Mouse (Mus musculus) C2C12 (cell line): Measurements from ENCODE around the gene Gpr34. TPM values are rescaled to one million over a fixed set of nuclear protein-coding genes. Genes with fewer than 3 reads are reported as not detected.

Experiments
- H3K27me3 ChIP-seq: one replicate; pipeline ENCODE4 v1.6.1; 2011; ENCODE audit not compliant: control insufficient read depth, insufficient read depth, insufficient read length
- H3K36me3 ChIP-seq: one replicate; pipeline ENCODE4 v1.6.1; 2011; ENCODE audit not compliant: control insufficient read depth, insufficient read depth
- H3K4me3 ChIP-seq: one replicate; pipeline ENCODE4 v1.5.1; 2011; ENCODE audit warnings: mild to moderate bottlenecking, control low read depth; ENCODE audit not compliant: poor library complexity, insufficient read depth, severe bottlenecking
- H3K79me2 ChIP-seq: one replicate; pipeline ENCODE4 v1.6.1; 2011; ENCODE audit not compliant: control insufficient read depth, insufficient read depth
- H3K79me3 ChIP-seq: one replicate; pipeline ENCODE4 v1.6.1; 2011; ENCODE audit warnings: low read depth, control low read depth
- H3ac ChIP-seq: one replicate; pipeline ENCODE3; 2011; ENCODE audit warnings: low read depth; ENCODE audit not compliant: control insufficient read depth, insufficient read length
- CEBPB ChIP-seq: IDR thresholded peaks from one replicate; pipeline ENCODE4 v1.6.1; 2011; ENCODE audit warnings: low read depth, mild to moderate bottlenecking, control low read depth, moderate library complexity
- CTCF ChIP-seq: IDR thresholded peaks from one replicate; pipeline ENCODE4 v1.5.1; 2011; ENCODE audit not compliant: control insufficient read depth, insufficient read depth, insufficient read length
- FOSL1 ChIP-seq: IDR thresholded peaks from one replicate; pipeline ENCODE4 v1.8.0; 2011; ENCODE audit warnings: mild to moderate bottlenecking, low read length; ENCODE audit not compliant: poor library complexity, insufficient read depth, severe bottlenecking
- MAX ChIP-seq: IDR thresholded peaks from one replicate; pipeline ENCODE4 v1.6.1; 2011; ENCODE audit warnings: mild to moderate bottlenecking, control low read depth
- MYOD1 ChIP-seq: IDR thresholded peaks from one replicate; pipeline ENCODE4 v1.6.1; 2011; ENCODE audit warnings: low read depth; ENCODE audit not compliant: control insufficient read depth, insufficient read length
- MYOG ChIP-seq: IDR thresholded peaks from one replicate; pipeline ENCODE4 v1.6.1; 2011; ENCODE audit not compliant: control insufficient read depth, insufficient read length; ENCODE audit errors: extremely low read depth
- USF1 ChIP-seq: IDR thresholded peaks from one replicate; pipeline ENCODE4 v1.6.1; 2011; ENCODE audit warnings: low read depth, mild to moderate bottlenecking, control low read depth, moderate library complexity
- polyA plus RNA-seq: library from polyadenylated mRNA; unstranded; fragments of >200 nt; fragmentation: generic; extraction: Trizol; gene quantifications from one replicate; pipeline ENCODE4 v1.2.1, GENCODE M21; 2012; ENCODE audit warnings: missing spikeins

Gpr34 gene
- polyA plus RNA-seq, 1 experiment, result 0.05 TPM

DNA sequence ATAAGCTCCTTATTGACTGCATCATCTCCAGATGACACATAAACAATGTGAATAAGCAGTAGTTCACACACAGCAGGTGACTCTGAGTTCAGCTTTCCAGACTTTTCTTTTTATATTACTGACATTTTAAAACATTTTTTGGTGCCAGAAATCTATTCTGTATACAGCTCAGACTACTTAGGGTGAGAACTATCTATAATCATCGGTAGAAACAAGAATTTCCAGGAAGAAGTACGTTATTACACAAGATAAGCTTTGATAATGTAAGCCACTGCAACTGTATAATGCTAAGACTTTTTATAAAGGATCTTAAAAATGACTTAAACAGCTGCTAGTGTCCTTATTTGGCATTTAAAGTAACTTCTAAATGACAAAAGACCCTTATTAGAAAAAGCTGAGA, 19.8 kb upstream of the Gpr34 start:
- TF ChIP-seq MYOD1 (no peak), USF1 (no peak)
- Histone ChIP-seq H3K79me2 (no peaks in the 10 kb centered on the region), H3K4me3 (no peak overlapping the region), H3ac (no peak overlapping the region), H3K27me3 (no peaks in the 10 kb centered on the region), H3K36me3 (no peaks in the 10 kb centered on the region), H3K79me3 (no peaks in the 10 kb centered on the region)

DNA sequence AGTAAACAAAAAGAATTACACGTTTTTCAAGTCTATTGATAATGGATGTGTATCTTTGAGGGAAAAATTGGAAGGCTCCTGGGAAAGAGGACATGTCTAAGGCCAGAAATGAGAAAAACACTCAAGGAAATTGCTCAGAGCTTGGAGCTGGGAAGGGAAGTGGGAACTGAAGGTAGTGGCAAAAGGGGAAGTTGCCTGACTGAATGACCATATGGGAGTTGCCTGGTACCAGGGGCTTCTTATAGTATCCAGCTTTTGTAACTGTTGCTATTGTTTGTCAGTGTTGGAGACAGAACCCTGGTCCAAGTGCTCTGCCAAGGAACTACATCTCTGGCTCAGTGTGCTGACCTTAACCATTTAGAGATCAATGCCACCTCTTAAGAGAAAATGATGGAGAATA, 15.2 kb upstream of the Gpr34 start:
- no peaks in the 10 kb centered on the region for H3K27me3 ChIP-seq
- no peaks in the 10 kb centered on the region for H3K36me3 ChIP-seq
- no peak for TF ChIP-seq MYOG
- no peak for TF ChIP-seq CTCF
- no peak for TF ChIP-seq CEBPB
- no peak for TF ChIP-seq USF1
- no peak for TF ChIP-seq MYOD1
- TF ChIP-seq FOSL1, result no peak
- TF ChIP-seq MAX, result no peak
- no peaks in the 10 kb centered on the region for H3K79me3 ChIP-seq
- no peak overlapping the region for H3K4me3 ChIP-seq
- H3K79me2 ChIP-seq, result no peaks in the 10 kb centered on the region
- no peak overlapping the region for H3ac ChIP-seq

DNA sequence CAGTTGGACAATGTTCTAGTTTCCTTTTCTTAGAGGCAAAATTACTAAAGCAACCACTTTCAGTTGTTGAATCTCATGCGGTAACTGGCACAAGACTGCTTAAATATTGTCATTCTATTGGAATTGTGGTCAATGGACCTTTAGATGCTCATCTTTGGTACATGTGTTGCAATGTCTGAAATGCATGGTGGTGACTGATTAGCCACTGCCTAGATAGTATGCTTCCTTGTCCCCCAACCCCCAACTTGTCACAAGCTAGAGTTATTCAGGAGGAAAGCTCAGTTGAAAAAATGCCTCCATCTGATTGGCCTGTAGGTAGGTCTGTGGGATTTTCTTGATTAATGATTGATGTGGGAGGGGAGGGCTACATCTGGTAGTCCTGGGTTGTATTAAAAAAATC, 14.6 kb upstream of the Gpr34 start:
- TF ChIP-seq FOSL1, result no peak
- TF ChIP-seq USF1, result no peak
- Histone ChIP-seq H3K27me3 (no peaks in the 10 kb centered on the region), H3K79me3 (no peaks in the 10 kb centered on the region), H3K4me3 (no peak overlapping the region), H3ac (no peak overlapping the region), H3K36me3 (no peaks in the 10 kb centered on the region), H3K79me2 (no peaks in the 10 kb centered on the region)

DNA sequence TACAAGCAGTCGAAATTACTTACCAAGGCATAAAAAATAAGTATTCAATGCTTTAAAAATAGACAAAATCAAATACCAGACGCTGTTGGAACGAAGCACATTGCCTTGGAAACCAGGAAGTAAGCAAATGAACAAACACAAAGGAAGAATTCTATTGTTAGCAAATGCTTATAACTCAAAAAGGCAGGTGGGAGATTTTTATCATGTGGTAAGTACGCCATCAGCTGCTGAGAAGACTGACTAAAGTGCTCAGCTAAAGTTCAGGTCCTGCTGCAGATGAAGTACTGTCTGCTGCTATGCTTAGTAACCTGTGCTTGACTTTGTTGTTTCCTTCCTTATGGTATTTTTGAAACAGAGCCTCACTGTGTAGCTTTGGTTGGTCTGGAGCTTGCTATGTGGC, 13.4 kb upstream of the Gpr34 start:
- no peaks in the 10 kb centered on the region for H3K79me2 ChIP-seq
- no peaks in the 10 kb centered on the region for H3K27me3 ChIP-seq
- TF ChIP-seq FOSL1, result no peak
- no peak for TF ChIP-seq MAX
- no peak for TF ChIP-seq MYOD1
- no peak for TF ChIP-seq USF1
- no peak for TF ChIP-seq CTCF
- TF ChIP-seq MYOG, result no peak
- TF ChIP-seq CEBPB, result no peak
- no peak overlapping the region for H3K4me3 ChIP-seq
- H3ac ChIP-seq, result no peak overlapping the region
- no peaks in the 10 kb centered on the region for H3K36me3 ChIP-seq
- no peaks in the 10 kb centered on the region for H3K79me3 ChIP-seq

DNA sequence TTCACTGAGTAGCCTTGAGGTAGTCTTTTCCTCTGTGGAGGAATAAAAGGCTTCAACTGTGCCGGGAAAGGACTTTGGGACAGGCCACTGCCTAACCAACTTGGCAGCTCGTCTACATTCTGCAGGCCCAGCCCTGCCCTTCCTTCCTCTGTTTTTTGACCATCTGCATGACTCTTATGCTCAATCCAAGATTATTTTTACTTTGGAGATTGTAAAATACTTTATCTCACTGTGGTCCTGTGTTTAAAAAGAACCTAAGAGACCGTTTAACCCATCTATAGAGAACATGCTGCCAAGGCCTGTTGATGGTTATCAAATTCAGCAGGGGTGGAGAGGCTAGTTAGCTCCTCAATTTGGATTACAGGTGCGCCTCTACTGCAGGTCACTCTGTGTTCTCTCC, 10.4 kb upstream of the Gpr34 start:
- TF ChIP-seq FOSL1 (no peak), CEBPB (no peak), CTCF (no peak), MAX (no peak), MYOD1 (no peak), USF1 (no peak), MYOG (no peak)
- no peaks in the 10 kb centered on the region for H3K79me2 ChIP-seq
- H3ac ChIP-seq, result no peak overlapping the region
- no peaks in the 10 kb centered on the region for H3K27me3 ChIP-seq
- no peaks in the 10 kb centered on the region for H3K79me3 ChIP-seq
- no peaks in the 10 kb centered on the region for H3K36me3 ChIP-seq
- H3K4me3 ChIP-seq, result no peak overlapping the region

DNA sequence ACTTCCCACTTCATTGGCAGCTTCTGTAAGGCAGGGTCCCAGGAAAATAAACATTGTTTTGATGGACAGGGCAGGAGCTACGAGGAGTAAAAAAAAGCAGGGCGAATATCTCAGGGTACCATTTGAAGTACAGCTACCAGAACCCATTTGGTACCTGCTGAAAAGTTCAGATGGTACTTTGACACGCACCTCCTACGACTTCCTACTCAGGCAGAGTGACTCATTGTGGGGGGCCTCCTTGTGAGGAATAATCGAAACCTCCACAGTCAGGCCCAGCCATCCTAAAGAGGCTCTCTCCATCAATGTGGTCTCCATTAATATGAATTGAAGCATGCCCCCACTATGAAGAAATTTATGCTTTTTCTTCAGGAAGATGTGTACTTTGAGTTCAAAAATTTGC, 9.2 kb upstream of the Gpr34 start:
- H3K79me3 ChIP-seq, result no peaks in the 10 kb centered on the region
- no peaks in the 10 kb centered on the region for H3K79me2 ChIP-seq
- H3ac ChIP-seq, result no peak overlapping the region
- H3K4me3 ChIP-seq, result no peak overlapping the region
- no peaks in the 10 kb centered on the region for H3K27me3 ChIP-seq
- no peaks in the 10 kb centered on the region for H3K36me3 ChIP-seq
- TF ChIP-seq MAX, result no peak
- no peak for TF ChIP-seq CTCF
- no peak for TF ChIP-seq MYOD1
- no peak for TF ChIP-seq MYOG
- no peak for TF ChIP-seq FOSL1
- TF ChIP-seq USF1, result no peak
- TF ChIP-seq CEBPB, result no peak

DNA sequence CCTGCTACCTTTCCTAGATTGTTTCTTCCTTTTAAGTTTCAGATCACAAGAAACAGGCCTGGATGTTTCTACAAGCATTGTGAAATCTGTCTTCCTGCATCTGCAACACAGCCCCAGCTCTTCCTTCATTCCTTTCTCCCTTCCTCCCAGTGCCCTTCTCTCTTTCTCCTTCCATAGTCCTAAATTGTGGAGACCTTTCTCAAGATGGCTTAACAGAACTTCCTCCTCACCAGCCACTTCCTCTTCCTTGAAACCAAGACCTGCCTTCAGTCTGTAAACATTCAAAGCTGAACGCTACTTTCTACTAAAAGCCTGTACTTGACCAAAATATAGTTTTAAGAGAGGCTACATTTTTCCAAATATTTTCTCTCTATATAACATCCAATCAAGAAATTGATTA, 4.5 kb downstream of the Gpr34 start:
- H3K79me2 ChIP-seq, result no peaks in the 10 kb centered on the region
- H3K79me3 ChIP-seq, result no peaks in the 10 kb centered on the region
- no peak overlapping the region for H3ac ChIP-seq
- no peak for TF ChIP-seq CTCF
- no peak for TF ChIP-seq USF1
- no peak for TF ChIP-seq MYOG
- TF ChIP-seq FOSL1, result no peak
- TF ChIP-seq CEBPB, result no peak
- no peak for TF ChIP-seq MAX
- TF ChIP-seq MYOD1, result no peak
- no peaks in the 10 kb centered on the region for H3K36me3 ChIP-seq
- H3K4me3 ChIP-seq, result no peak overlapping the region
- H3K27me3 ChIP-seq, result no peaks in the 10 kb centered on the region
